Mouse (Mus musculus): ENCODE results near the gene Aldh18a1. TPM values are rescaled to one million over a fixed set of nuclear protein-coding genes. Genes with fewer than 3 reads are reported as not detected.
A peak's percentile ranks its signal among the peaks of the same experiment; 100 is the strongest.

Gene Aldh18a1
- polyA plus RNA-seq, 1 experiment from 2014 or later, result 70.1 TPM

DNA sequence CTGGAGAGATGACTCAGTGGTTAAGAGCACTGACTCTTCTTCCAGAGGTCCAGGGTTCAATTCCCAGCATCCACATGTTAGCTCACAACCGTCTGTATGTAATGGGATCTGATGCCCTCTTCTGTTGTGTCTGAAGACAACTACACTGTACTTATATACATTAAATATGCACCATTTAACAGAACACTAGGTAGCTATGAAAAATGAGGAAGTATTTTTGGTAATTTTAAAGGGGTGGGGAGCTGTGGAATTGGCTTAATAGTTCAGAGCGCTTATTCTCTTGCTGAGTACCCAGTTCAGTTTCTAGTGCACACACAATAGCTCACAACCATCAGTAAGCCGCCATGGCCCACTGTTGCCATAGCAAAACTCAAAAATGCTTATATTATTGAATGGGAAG, 72.7 kb downstream of the Aldh18a1 start:
- Histone ChIP-seq H3K9ac (no peak overlapping the region), H3K4me3 (ENCODE audit: low read depth, low read length) (no peak overlapping the region), H3K27ac (ENCODE audit: low read depth) (no peak overlapping the region), H3K36me3 (ENCODE audit: insufficient read depth) (no peaks in the 10 kb centered on the region), H3K9me3 (ENCODE audit: low read depth, low read length) (no peaks in the 10 kb centered on the region), H3K4me1 (ENCODE audit: insufficient read depth) (peaks cover 3% of the 10 kb centered on the region; the same call in 1 of the 2 replicates), H3K27me3 (ENCODE audit: insufficient read depth, low read length) (no peaks in the 10 kb centered on the region), H3K4me2 (no peak overlapping the region)
- no peak for DNase-seq
- no peak for TF ChIP-seq CTCF (IDR thresholded peaks at IDR 0.05; ENCODE audit: low read depth)
- ATAC-seq (ENCODE audit: insufficient read depth), result no peak
- WGBS, result 88% methylated on average over 3 of the region's 3 CpGs

DNA sequence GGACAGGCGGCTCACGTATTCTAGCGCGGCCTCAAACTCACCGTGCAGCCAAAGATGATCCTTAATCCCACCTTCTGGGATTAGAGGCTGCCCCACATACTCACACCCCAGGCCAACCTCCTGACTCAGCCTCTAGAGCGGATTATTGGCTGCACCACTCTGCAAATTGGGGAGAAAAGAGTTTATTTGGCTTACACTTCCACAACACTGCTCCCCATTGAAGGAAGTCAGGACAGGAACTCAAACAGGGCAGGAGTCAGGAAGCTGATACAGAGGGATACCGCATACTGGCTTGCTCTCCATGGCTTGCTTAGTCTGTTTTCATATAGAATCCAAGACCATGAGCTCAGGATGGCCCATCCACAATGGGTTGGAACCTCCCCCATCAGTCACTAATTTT, 73.9 kb downstream of the Aldh18a1 start:
- H3K4me3 ChIP-seq (ENCODE audit: low read depth, low read length), result no peak overlapping the region
- H3K4me1 ChIP-seq (ENCODE audit: insufficient read depth), result peaks cover 3% of the 10 kb centered on the region; the same call in 1 of the 2 replicates
- DNase-seq (no peak), ATAC-seq (ENCODE audit: insufficient read depth) (no peak)
- WGBS, result 73% methylated on average over 7 of the region's 7 CpGs
- H3K36me3 ChIP-seq (ENCODE audit: insufficient read depth), result no peaks in the 10 kb centered on the region
- no peaks in the 10 kb centered on the region for H3K9me3 ChIP-seq (ENCODE audit: low read depth, low read length)
- no peak overlapping the region for H3K27ac ChIP-seq (ENCODE audit: low read depth)
- H3K9ac ChIP-seq, result no peak overlapping the region
- TF ChIP-seq CTCF (IDR thresholded peaks at IDR 0.05; ENCODE audit: low read depth), result no peak
- H3K4me2 ChIP-seq, result no peak overlapping the region; the same call in 1 of the 2 replicates
- H3K27me3 ChIP-seq (ENCODE audit: insufficient read depth, low read length), result no peaks in the 10 kb centered on the region

DNA sequence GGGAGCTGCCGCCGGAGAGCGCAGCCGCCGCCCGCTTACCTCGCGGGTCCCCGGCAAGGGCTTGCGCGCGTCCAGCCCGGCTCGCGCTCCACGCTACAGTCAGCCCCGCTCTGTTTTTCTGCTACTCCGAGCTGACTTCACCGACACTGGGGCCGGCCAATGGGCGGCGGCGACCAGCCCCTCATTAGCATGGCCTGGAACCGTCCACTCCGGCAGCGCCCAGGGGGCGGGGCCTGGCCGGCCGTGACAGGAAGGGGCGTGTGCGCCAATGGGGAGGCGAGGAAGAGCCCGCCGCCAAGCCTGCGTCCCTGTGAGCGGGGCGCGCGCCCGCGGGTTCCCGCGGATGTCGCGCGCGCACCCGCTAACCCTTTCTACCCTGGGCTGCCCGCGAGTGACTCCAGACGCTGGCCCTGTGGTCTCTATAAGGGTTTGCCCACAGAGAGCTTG, 74.6 kb downstream of the Aldh18a1 start, which contains the start of gene Sorbs1:
Gene Sorbs1 (minus strand): TSS at position 148 of the 447 bp plus-strand sequence.
- peak within 1 kb of the TSS; percentile 78 for H3K4me3 ChIP-seq (ENCODE audit: low read depth, low read length)
- WGBS, result under 1% methylated on average over 51 of the region's 51 CpGs
- H3K27ac ChIP-seq (ENCODE audit: low read depth), result peak within 1 kb of the TSS; percentile 90

DNA sequence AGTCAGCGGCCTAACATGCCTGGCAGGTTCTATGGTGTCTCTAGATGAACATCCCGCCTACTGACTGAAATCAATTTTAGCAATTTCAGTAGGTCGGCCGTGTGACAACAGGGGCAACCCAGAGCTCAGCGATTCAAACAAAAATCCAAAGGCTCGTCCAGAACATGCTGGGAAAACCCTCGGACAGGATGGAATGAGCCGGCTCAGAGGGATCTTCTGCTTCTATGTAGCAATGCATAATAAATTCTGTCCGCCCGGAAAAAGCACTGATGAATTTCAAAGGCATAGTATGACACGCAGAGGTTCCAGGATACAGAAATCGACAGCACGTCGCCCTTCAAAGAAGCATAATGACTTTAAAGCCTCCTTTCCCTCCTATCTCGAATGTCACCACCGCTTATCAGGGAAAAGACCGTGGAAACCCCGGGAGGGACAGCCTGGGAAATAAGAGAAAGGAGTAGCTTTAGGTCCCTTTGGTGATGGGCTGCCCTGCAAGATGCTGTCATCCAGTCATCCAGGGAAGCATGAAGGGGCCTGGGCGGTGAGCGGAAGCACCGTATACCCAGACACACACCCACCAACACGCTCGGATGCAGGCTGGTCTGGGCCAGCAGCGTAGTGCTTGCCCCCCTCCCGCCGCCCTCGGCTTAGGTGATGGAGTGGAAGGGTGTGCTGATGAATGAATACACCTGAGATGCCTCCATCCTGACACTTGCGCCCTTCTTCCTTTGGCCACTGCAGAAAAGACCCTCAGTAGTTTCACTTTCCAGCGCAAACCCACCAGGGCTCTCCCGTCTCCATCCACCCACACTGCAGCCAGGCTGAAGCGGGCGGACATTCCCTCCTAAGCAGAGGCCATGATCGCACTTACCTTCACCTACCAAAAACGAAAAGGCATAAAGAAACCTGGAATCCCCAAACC, 75.5 kb downstream of the Aldh18a1 start:
- no peaks in the 10 kb centered on the region for H3K27me3 ChIP-seq (ENCODE audit: insufficient read depth, low read length)
- peak overlapping the region; percentile 75 for H3K9ac ChIP-seq
- no peaks in the 10 kb centered on the region for H3K9me3 ChIP-seq (ENCODE audit: low read depth, low read length)
- peak overlapping the region; percentile 90 for H3K27ac ChIP-seq (ENCODE audit: low read depth)
- 1% methylated on average over 34 of the region's 34 CpGs for WGBS
- peak; percentile 28 for ATAC-seq (ENCODE audit: insufficient read depth)
- peak; percentile 58 for DNase-seq
- peaks cover 3% of the 10 kb centered on the region; the same call in 1 of the 2 replicates for H3K4me1 ChIP-seq (ENCODE audit: insufficient read depth)
- H3K4me3 ChIP-seq (ENCODE audit: low read depth, low read length), result peak overlapping the region; percentile 78
- H3K4me2 ChIP-seq, result peak overlapping the region; percentile 96
- no peak for TF ChIP-seq CTCF (IDR thresholded peaks at IDR 0.05; ENCODE audit: low read depth)
- H3K36me3 ChIP-seq (ENCODE audit: insufficient read depth), result no peaks in the 10 kb centered on the region

More for the DNA sequence above, 74.6 kb downstream of the Aldh18a1 start, which contains the start of gene Sorbs1:
- Histone ChIP-seq H3K9me3 (ENCODE audit: low read depth, low read length) (no peaks in the 10 kb centered on the region), H3K4me2 (peak within 1 kb of the TSS; percentile 96), H3K36me3 (ENCODE audit: insufficient read depth) (no peaks in the 10 kb centered on the region), H3K9ac (peak within 1 kb of the TSS; percentile 75), H3K4me1 (ENCODE audit: insufficient read depth) (peaks cover 3% of the 10 kb centered on the region; the same call in 1 of the 2 replicates), H3K27me3 (ENCODE audit: insufficient read depth, low read length) (no peaks in the 10 kb centered on the region)
- no peak for TF ChIP-seq CTCF (IDR thresholded peaks at IDR 0.05; ENCODE audit: low read depth)
- ATAC-seq (ENCODE audit: insufficient read depth) (peak; percentile 99), DNase-seq (peak; percentile 98)

DNA sequence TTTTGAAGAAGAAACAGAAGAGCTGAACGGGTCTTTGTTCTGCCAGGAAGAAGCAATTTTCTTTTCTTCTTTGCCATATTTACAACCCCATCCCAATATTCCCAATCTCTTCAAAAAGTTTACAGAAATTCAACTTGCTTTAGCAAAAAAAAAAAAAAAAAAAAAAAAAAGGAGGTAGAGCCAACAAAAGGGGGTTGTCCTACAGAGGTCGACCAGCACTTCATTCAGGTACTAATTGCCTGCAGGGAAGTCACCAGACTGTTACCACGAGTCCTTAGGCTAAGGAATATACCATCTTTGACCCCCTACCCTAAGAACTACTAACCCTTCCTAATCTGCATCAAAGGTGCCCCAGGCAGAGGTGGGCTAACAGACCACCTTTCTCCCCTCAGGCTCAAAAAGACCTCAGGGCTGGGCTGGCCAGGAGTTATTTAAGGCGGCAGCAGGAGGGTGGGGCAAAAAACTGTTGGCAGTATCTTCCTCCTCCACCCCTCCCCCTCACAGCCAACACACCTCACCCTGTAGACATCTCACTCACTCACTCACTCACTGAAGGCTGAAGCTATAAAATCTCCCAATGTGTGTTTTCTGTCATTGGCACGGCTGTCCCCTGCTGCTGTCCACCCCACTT, 76.5 kb downstream of the Aldh18a1 start:
- Histone ChIP-seq H3K4me2 (peak overlapping the region; percentile 96), H3K9me3 (ENCODE audit: low read depth, low read length) (no peaks in the 10 kb centered on the region), H3K27ac (ENCODE audit: low read depth) (no peak overlapping the region), H3K9ac (peak overlapping the region; percentile 75), H3K36me3 (ENCODE audit: insufficient read depth) (no peaks in the 10 kb centered on the region), H3K4me3 (ENCODE audit: low read depth, low read length) (peak overlapping the region; percentile 78), H3K27me3 (ENCODE audit: insufficient read depth, low read length) (no peaks in the 10 kb centered on the region), H3K4me1 (ENCODE audit: insufficient read depth) (peaks cover 3% of the 10 kb centered on the region; the same call in 1 of the 2 replicates)
- WGBS, result 14% methylated on average over 5 of the region's 5 CpGs
- ATAC-seq (ENCODE audit: insufficient read depth), result no peak
- no peak for TF ChIP-seq CTCF (IDR thresholded peaks at IDR 0.05; ENCODE audit: low read depth)
- peak; percentile 22 for DNase-seq

DNA sequence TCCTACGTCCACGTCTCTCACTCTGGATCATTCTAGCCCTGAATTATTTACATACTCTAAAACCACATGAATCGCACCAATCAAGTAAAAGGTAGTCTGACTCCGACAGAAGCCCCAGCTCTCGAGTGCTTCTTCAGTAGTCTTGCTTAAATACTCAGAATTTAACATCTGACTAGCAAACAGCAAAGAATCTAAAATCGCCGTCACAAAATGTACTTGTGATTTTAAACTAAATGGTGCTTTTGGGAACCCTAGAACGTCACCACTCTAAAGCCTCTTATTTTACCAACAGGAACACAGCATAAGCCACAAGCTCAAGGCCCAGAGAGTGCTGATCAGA, 77.2 kb downstream of the Aldh18a1 start:
- no peak overlapping the region for H3K4me3 ChIP-seq (ENCODE audit: low read depth, low read length)
- WGBS, result 36% methylated on average over 8 of the region's 8 CpGs
- H3K4me2 ChIP-seq, result peak overlapping the region; percentile 96
- H3K9me3 ChIP-seq (ENCODE audit: low read depth, low read length), result no peaks in the 10 kb centered on the region
- ATAC-seq (ENCODE audit: insufficient read depth) (no peak), DNase-seq (peak; percentile 24)
- peaks cover 3% of the 10 kb centered on the region; the same call in 1 of the 2 replicates for H3K4me1 ChIP-seq (ENCODE audit: insufficient read depth)
- H3K9ac ChIP-seq, result no peak overlapping the region
- H3K27me3 ChIP-seq (ENCODE audit: insufficient read depth, low read length), result no peaks in the 10 kb centered on the region
- no peaks in the 10 kb centered on the region for H3K36me3 ChIP-seq (ENCODE audit: insufficient read depth)
- TF ChIP-seq CTCF (IDR thresholded peaks at IDR 0.05; ENCODE audit: low read depth), result no peak
- no peak overlapping the region for H3K27ac ChIP-seq (ENCODE audit: low read depth)
